Mouse (Mus musculus): ENCODE measurements around the gene Rtkn. TPM values are rescaled to one million over a fixed set of nuclear protein-coding genes. Genes with fewer than 3 reads are reported as not detected.

Gene Rtkn
- polyA plus RNA-seq, 1 experiment, result 42.1 TPM

- Histone ChIP-seq H3K79me3 (ENCODE audit: low read depth) (peaks cover 41% of the 10 kb centered on the region), H3K79me2 (ENCODE audit: control insufficient read depth, insufficient read depth) (peaks cover 92% of the 10 kb centered on the region), H3K4me3 (ENCODE audit: insufficient read depth, poor library complexity, severe bottlenecking) (no peak overlapping the region), H3K27me3 (ENCODE audit: control insufficient read depth, insufficient read depth, insufficient read length) (no peaks in the 10 kb centered on the region), H3ac (ENCODE audit: control insufficient read depth, insufficient read length, low read depth) (no peak overlapping the region), H3K36me3 (ENCODE audit: control insufficient read depth, insufficient read depth) (peaks cover 10% of the 10 kb centered on the region)
- TF ChIP-seq USF1 (IDR thresholded peaks at IDR 0.05; ENCODE audit: low read depth) (no peak), MYOD1 (IDR thresholded peaks at IDR 0.05; ENCODE audit: control insufficient read depth, insufficient read length, low read depth) (no peak), CTCF (IDR thresholded peaks at IDR 0.05; ENCODE audit: control insufficient read depth, insufficient read depth, insufficient read length) (no peak), CEBPB (IDR thresholded peaks at IDR 0.05; ENCODE audit: low read depth) (no peak), FOSL1 (IDR thresholded peaks at IDR 0.05; ENCODE audit: insufficient read depth, low read length, poor library complexity, severe bottlenecking) (no peak), MYOG (IDR thresholded peaks at IDR 0.05; ENCODE audit: control insufficient read depth, extremely low read depth, insufficient read length) (no peak), MAX (IDR thresholded peaks at IDR 0.05) (no peak)
These were observed 4.8 kb downstream of the Rtkn start for GRCm38 (mm10) chr6:83140044-83140443.

- Histone ChIP-seq H3ac (ENCODE audit: control insufficient read depth, insufficient read length, low read depth) (peak overlapping the region; percentile 47), H3K27me3 (ENCODE audit: control insufficient read depth, insufficient read depth, insufficient read length) (no peaks in the 10 kb centered on the region), H3K4me3 (ENCODE audit: insufficient read depth, poor library complexity, severe bottlenecking) (no peak overlapping the region), H3K36me3 (ENCODE audit: control insufficient read depth, insufficient read depth) (peaks cover 16% of the 10 kb centered on the region), H3K79me2 (ENCODE audit: control insufficient read depth, insufficient read depth) (peaks cover 87% of the 10 kb centered on the region), H3K79me3 (ENCODE audit: low read depth) (peaks cover 36% of the 10 kb centered on the region)
- TF ChIP-seq MAX (IDR thresholded peaks at IDR 0.05), result peak; percentile 33
- no peak for TF ChIP-seq CTCF (IDR thresholded peaks at IDR 0.05; ENCODE audit: control insufficient read depth, insufficient read depth, insufficient read length)
- peak; percentile 38 for TF ChIP-seq FOSL1 (IDR thresholded peaks at IDR 0.05; ENCODE audit: insufficient read depth, low read length, poor library complexity, severe bottlenecking)
These were observed 6.4 kb downstream of the Rtkn start for GRCm38 (mm10) chr6:83141636-83142035.

GRCm38 (mm10) chr6:83142211-83142731 lies 7.0 kb downstream of the Rtkn start:
- H3K79me3 ChIP-seq (ENCODE audit: low read depth), result peaks cover 34% of the 10 kb centered on the region
- peaks cover 87% of the 10 kb centered on the region for H3K79me2 ChIP-seq (ENCODE audit: control insufficient read depth, insufficient read depth)
- H3ac ChIP-seq (ENCODE audit: control insufficient read depth, insufficient read length, low read depth), result peak overlapping the region; percentile 47
- peaks cover 22% of the 10 kb centered on the region for H3K36me3 ChIP-seq (ENCODE audit: control insufficient read depth, insufficient read depth)
- TF ChIP-seq MAX (IDR thresholded peaks at IDR 0.05), result peak; percentile 51
- TF ChIP-seq MYOD1 (IDR thresholded peaks at IDR 0.05; ENCODE audit: control insufficient read depth, insufficient read length, low read depth), result no peak
- TF ChIP-seq FOSL1 (IDR thresholded peaks at IDR 0.05; ENCODE audit: insufficient read depth, low read length, poor library complexity, severe bottlenecking), result no peak
- no peak for TF ChIP-seq CEBPB (IDR thresholded peaks at IDR 0.05; ENCODE audit: low read depth)
- peak; percentile 31 for TF ChIP-seq USF1 (IDR thresholded peaks at IDR 0.05; ENCODE audit: low read depth)
- no peaks in the 10 kb centered on the region for H3K27me3 ChIP-seq (ENCODE audit: control insufficient read depth, insufficient read depth, insufficient read length)
- peak overlapping the region; percentile 27 for H3K4me3 ChIP-seq (ENCODE audit: insufficient read depth, poor library complexity, severe bottlenecking)

DNA sequence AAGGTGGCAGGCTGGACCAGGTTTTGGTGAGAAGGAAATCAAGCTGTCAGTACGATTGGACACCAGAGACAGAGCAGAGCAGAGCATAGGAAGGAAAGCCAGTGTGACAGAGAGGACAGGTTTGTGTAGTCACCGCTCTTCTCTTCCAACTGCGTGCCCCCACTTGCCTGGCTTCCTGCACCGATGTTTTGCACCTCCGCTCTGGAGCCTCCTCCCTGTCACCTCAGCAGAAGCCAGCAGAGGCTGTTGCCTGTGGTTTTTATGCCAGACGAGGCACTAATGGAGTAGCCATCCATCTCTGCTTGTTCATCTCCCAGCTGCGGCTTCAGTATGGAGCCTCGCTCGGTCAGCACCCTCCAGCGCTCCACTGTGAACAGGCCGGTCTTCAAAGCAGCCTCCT lies 7.6 kb downstream of the Rtkn start:
- Histone ChIP-seq H3K79me2 (ENCODE audit: control insufficient read depth, insufficient read depth) (peaks cover 84% of the 10 kb centered on the region), H3K36me3 (ENCODE audit: control insufficient read depth, insufficient read depth) (peaks cover 28% of the 10 kb centered on the region), H3K27me3 (ENCODE audit: control insufficient read depth, insufficient read depth, insufficient read length) (no peaks in the 10 kb centered on the region), H3K79me3 (ENCODE audit: low read depth) (peaks cover 34% of the 10 kb centered on the region), H3K4me3 (ENCODE audit: insufficient read depth, poor library complexity, severe bottlenecking) (no peak overlapping the region), H3ac (ENCODE audit: control insufficient read depth, insufficient read length, low read depth) (peak overlapping the region; percentile 2)
- TF ChIP-seq MYOG (IDR thresholded peaks at IDR 0.05; ENCODE audit: control insufficient read depth, extremely low read depth, insufficient read length) (no peak), MYOD1 (IDR thresholded peaks at IDR 0.05; ENCODE audit: control insufficient read depth, insufficient read length, low read depth) (no peak), CEBPB (IDR thresholded peaks at IDR 0.05; ENCODE audit: low read depth) (no peak)

GRCm38 (mm10) chr6:83145209-83145608 lies 9.9 kb downstream of the Rtkn start:
- peaks cover 29% of the 10 kb centered on the region for H3K36me3 ChIP-seq (ENCODE audit: control insufficient read depth, insufficient read depth)
- H3ac ChIP-seq (ENCODE audit: control insufficient read depth, insufficient read length, low read depth), result no peak overlapping the region
- peaks cover 61% of the 10 kb centered on the region for H3K79me2 ChIP-seq (ENCODE audit: control insufficient read depth, insufficient read depth)
- H3K79me3 ChIP-seq (ENCODE audit: low read depth), result peaks cover 14% of the 10 kb centered on the region
- TF ChIP-seq MAX (IDR thresholded peaks at IDR 0.05) (peak; percentile 32), MYOD1 (IDR thresholded peaks at IDR 0.05; ENCODE audit: control insufficient read depth, insufficient read length, low read depth) (no peak), MYOG (IDR thresholded peaks at IDR 0.05; ENCODE audit: control insufficient read depth, extremely low read depth, insufficient read length) (no peak), CEBPB (IDR thresholded peaks at IDR 0.05; ENCODE audit: low read depth) (no peak), CTCF (IDR thresholded peaks at IDR 0.05; ENCODE audit: control insufficient read depth, insufficient read depth, insufficient read length) (peak; percentile 4), USF1 (IDR thresholded peaks at IDR 0.05; ENCODE audit: low read depth) (no peak), FOSL1 (IDR thresholded peaks at IDR 0.05; ENCODE audit: insufficient read depth, low read length, poor library complexity, severe bottlenecking) (peak; percentile 98)
- H3K4me3 ChIP-seq (ENCODE audit: insufficient read depth, poor library complexity, severe bottlenecking), result no peak overlapping the region
- H3K27me3 ChIP-seq (ENCODE audit: control insufficient read depth, insufficient read depth, insufficient read length), result no peaks in the 10 kb centered on the region

GRCm38 (mm10) chr6:83145805-83146204 lies 10.5 kb downstream of the Rtkn start:
- Histone ChIP-seq H3ac (ENCODE audit: control insufficient read depth, insufficient read length, low read depth) (no peak overlapping the region), H3K79me2 (ENCODE audit: control insufficient read depth, insufficient read depth) (peaks cover 55% of the 10 kb centered on the region), H3K4me3 (ENCODE audit: insufficient read depth, poor library complexity, severe bottlenecking) (no peak overlapping the region), H3K27me3 (ENCODE audit: control insufficient read depth, insufficient read depth, insufficient read length) (no peaks in the 10 kb centered on the region), H3K36me3 (ENCODE audit: control insufficient read depth, insufficient read depth) (peaks cover 29% of the 10 kb centered on the region), H3K79me3 (ENCODE audit: low read depth) (peaks cover 10% of the 10 kb centered on the region)
- no peak for TF ChIP-seq USF1 (IDR thresholded peaks at IDR 0.05; ENCODE audit: low read depth)
- no peak for TF ChIP-seq CEBPB (IDR thresholded peaks at IDR 0.05; ENCODE audit: low read depth)
- no peak for TF ChIP-seq CTCF (IDR thresholded peaks at IDR 0.05; ENCODE audit: control insufficient read depth, insufficient read depth, insufficient read length)
- no peak for TF ChIP-seq FOSL1 (IDR thresholded peaks at IDR 0.05; ENCODE audit: insufficient read depth, low read length, poor library complexity, severe bottlenecking)
- TF ChIP-seq MYOD1 (IDR thresholded peaks at IDR 0.05; ENCODE audit: control insufficient read depth, insufficient read length, low read depth), result no peak
- TF ChIP-seq MAX (IDR thresholded peaks at IDR 0.05), result no peak
